Mouse (Mus musculus) hindbrain, embryonic 13.5 days (tissue): ENCODE results near the gene Gm20716. TPM values are rescaled to one million over a fixed set of nuclear protein-coding genes. Genes with fewer than 3 reads are reported as not detected.
A peak's percentile ranks its signal among the peaks of the same experiment; 100 is the strongest.

Experiments used
- ATAC-seq: fragments of 200-750 bp; cut with Nextera tagmentation; 2 replicates; pipeline ENCODE4 v1.8.0; 2017; ENCODE audit warnings: moderate TSS enrichment; ENCODE audit not compliant: low FRiP score
- H3K27ac ChIP-seq: fragments of 300-500 bp; sonication (generic); 2 replicates; pipeline ENCODE4 v1.5.1; 2015; ENCODE audit warnings: inconsistent platforms, mild to moderate bottlenecking, moderate library complexity
- H3K27me3 ChIP-seq: fragments of 300-500 bp; sonication (generic); 2 replicates; pipeline ENCODE4 v1.6.1; 2015; ENCODE audit warnings: mild to moderate bottlenecking, inconsistent platforms
- H3K36me3 ChIP-seq: fragments of 300-500 bp; sonication (generic); 2 replicates; pipeline ENCODE4 v1.6.1; 2015; ENCODE audit warnings: mild to moderate bottlenecking, inconsistent platforms
- H3K4me1 ChIP-seq: fragments of 300-500 bp; sonication (generic); replicated peaks from 2 replicates; pipeline ENCODE4 v1.6.1; 2015; ENCODE audit warnings: inconsistent platforms
- H3K4me2 ChIP-seq: fragments of 300-500 bp; sonication (generic); 2 replicates; pipeline ENCODE4 v1.6.1; 2015; ENCODE audit warnings: inconsistent platforms, mild to moderate bottlenecking, moderate library complexity
- H3K4me3 ChIP-seq: fragments of 300-500 bp; sonication (generic); 2 replicates; pipeline ENCODE4 v1.5.1; 2015; ENCODE audit warnings: mild to moderate bottlenecking, inconsistent platforms
- H3K9ac ChIP-seq: fragments of 300-500 bp; sonication (generic); 2 replicates; pipeline ENCODE4 v1.6.1; 2015; ENCODE audit warnings: mild to moderate bottlenecking, inconsistent platforms
- H3K9me3 ChIP-seq: fragments of 300-500 bp; sonication (generic); 2 replicates; pipeline ENCODE4 v1.6.1; 2016; ENCODE audit warnings: inconsistent platforms
- WGBS: fragments of 180-500 bp; shearing (Covaris S2); methylation state at CpG from one replicate; pipeline ENCODE4 v1.1.7; 2015; 5-methylcytosine and 5-hydroxymethylcytosine counted together
- polyA plus RNA-seq: library from polyadenylated mRNA; unstranded; fragments of >200 nt; fragmentation: Nextera tagmentation; extraction: Ambion mirVana; gene quantifications from 2 replicates; pipeline ENCODE4 v1.2.1, GENCODE M21; 2015

Gene Gm20716
- 23.1 and 25.4 TPM in 2 replicates for polyA plus RNA-seq

GRCm38 (mm10) chr2:168230026-168230728 is at the start of gene Gm20716, which contains the start of the genes Dpm1 and Mocs3:
TSS of gene Gm20716 (minus strand) at chr2:168230364.
TSS of gene Dpm1 (minus strand) at chr2:168230591.
TSS of gene Mocs3 (plus strand) at chr2:168230622.
- H3K27me3 ChIP-seq: no peaks in the 10 kb centered on the region
- peak within 1 kb of the TSS; percentile 96 for H3K9ac ChIP-seq
- peak; percentile 92 for ATAC-seq
- H3K9me3 ChIP-seq: no peaks in the 10 kb centered on the region
- H3K4me3 ChIP-seq: peak within 1 kb of the TSS; percentile 100
- peaks cover 46% of the 10 kb centered on the region for H3K4me1 ChIP-seq
- H3K27ac ChIP-seq: peak within 1 kb of the TSS; percentile 95
- H3K4me2 ChIP-seq: peak within 1 kb of the TSS; percentile 99
- peaks cover 34% of the 10 kb centered on the region for H3K36me3 ChIP-seq
- WGBS: under 1% methylated on average over 73 of the region's 73 CpGs

- H3K27me3 ChIP-seq: peaks cover 57% of the 10 kb centered on the region
- no peaks in the 10 kb centered on the region for H3K9me3 ChIP-seq
- no peak overlapping the region for H3K27ac ChIP-seq
- WGBS: 11% methylated on average over 11 of the region's 11 CpGs
- no peak overlapping the region for H3K4me2 ChIP-seq
- no peak overlapping the region for H3K9ac ChIP-seq
- peaks cover 6% of the 10 kb centered on the region; the same call in 1 of the 2 replicates for H3K4me1 ChIP-seq
- ATAC-seq: no peak
- no peaks in the 10 kb centered on the region for H3K36me3 ChIP-seq
- H3K4me3 ChIP-seq: no peak overlapping the region
These were observed 44.3 kb upstream of the Gm20716 start for GRCm38 (mm10) chr2:168274374-168274935.

GRCm38 (mm10) chr2:168273387-168273786 is 43.2 kb upstream of the Gm20716 start:
- Histone ChIP-seq H3K4me3 (no peak overlapping the region), H3K36me3 (no peaks in the 10 kb centered on the region), H3K4me2 (no peak overlapping the region), H3K27ac (no peak overlapping the region), H3K9me3 (0 out of 2 replicates have a peak, but pooled peaks cover 5% of the 10 kb centered on the region), H3K4me1 (peaks cover 6% of the 10 kb centered on the region; the same call in 1 of the 2 replicates), H3K27me3 (peaks cover 48% of the 10 kb centered on the region), H3K9ac (no peak overlapping the region)
- 58% methylated on average over 9 of the region's 9 CpGs for WGBS
- ATAC-seq: no peak

GRCm38 (mm10) chr2:168268033-168268432 is 37.9 kb upstream of the Gm20716 start:
- H3K4me3 ChIP-seq: 0 out of 2 replicates have a peak overlapping the region, but pooled peaks have one; percentile 2
- H3K36me3 ChIP-seq: no peaks in the 10 kb centered on the region
- H3K27me3 ChIP-seq: peaks cover 5% of the 10 kb centered on the region
- no peak overlapping the region for H3K27ac ChIP-seq
- no peak for ATAC-seq
- no peak overlapping the region for H3K9ac ChIP-seq
- H3K9me3 ChIP-seq: 0 out of 2 replicates have a peak, but pooled peaks cover 5% of the 10 kb centered on the region
- H3K4me1 ChIP-seq: no peaks in the 10 kb centered on the region
- 31% methylated on average over 7 of the region's 7 CpGs for WGBS
- H3K4me2 ChIP-seq: peak overlapping the region; percentile 21; the same call in 1 of the 2 replicates

GRCm38 (mm10) chr2:168260900-168261299 is 30.7 kb upstream of the Gm20716 start:
- H3K9me3 ChIP-seq: no peaks in the 10 kb centered on the region
- H3K36me3 ChIP-seq: no peaks in the 10 kb centered on the region
- no peak overlapping the region for H3K4me3 ChIP-seq
- no peak overlapping the region for H3K4me2 ChIP-seq
- ATAC-seq: no peak
- 0 out of 2 replicates have a peak, but pooled peaks cover 3% of the 10 kb centered on the region for H3K4me1 ChIP-seq
- 0 out of 2 replicates have a peak, but pooled peaks cover 7% of the 10 kb centered on the region for H3K27me3 ChIP-seq
- H3K9ac ChIP-seq: peak overlapping the region; percentile 13; the same call in 1 of the 2 replicates
- WGBS: 92% methylated on average over 10 of the region's 10 CpGs
- no peak overlapping the region for H3K27ac ChIP-seq

GRCm38 (mm10) chr2:168260124-168260523 is 30.0 kb upstream of the Gm20716 start:
- 93% methylated on average over 3 of the region's 3 CpGs for WGBS
- no peak overlapping the region for H3K4me3 ChIP-seq
- no peak overlapping the region for H3K4me2 ChIP-seq
- 0 out of 2 replicates have a peak, but pooled peaks cover 7% of the 10 kb centered on the region for H3K27me3 ChIP-seq
- H3K36me3 ChIP-seq: no peaks in the 10 kb centered on the region
- ATAC-seq: no peak
- 0 out of 2 replicates have a peak, but pooled peaks cover 3% of the 10 kb centered on the region for H3K4me1 ChIP-seq
- H3K9ac ChIP-seq: no peak overlapping the region
- H3K27ac ChIP-seq: no peak overlapping the region
- no peaks in the 10 kb centered on the region for H3K9me3 ChIP-seq

- no peak overlapping the region for H3K4me2 ChIP-seq
- WGBS: 90% methylated on average over 8 of the region's 8 CpGs
- no peak overlapping the region for H3K4me3 ChIP-seq
- no peak overlapping the region for H3K9ac ChIP-seq
- H3K4me1 ChIP-seq: 0 out of 2 replicates have a peak, but pooled peaks cover 3% of the 10 kb centered on the region
- no peaks in the 10 kb centered on the region for H3K36me3 ChIP-seq
- H3K9me3 ChIP-seq: no peaks in the 10 kb centered on the region
- ATAC-seq: no peak
- 0 out of 2 replicates have a peak, but pooled peaks cover 11% of the 10 kb centered on the region for H3K27me3 ChIP-seq
- no peak overlapping the region for H3K27ac ChIP-seq
These were observed 28.9 kb upstream of the Gm20716 start for GRCm38 (mm10) chr2:168259046-168259445.

- WGBS: 95% methylated on average over 4 of the region's 4 CpGs
- H3K4me2 ChIP-seq: no peak overlapping the region
- H3K9ac ChIP-seq: no peak overlapping the region
- no peak overlapping the region for H3K27ac ChIP-seq
- H3K27me3 ChIP-seq: peaks cover 7% of the 10 kb centered on the region; the same call in 1 of the 2 replicates
- no peak for ATAC-seq
- no peaks in the 10 kb centered on the region for H3K9me3 ChIP-seq
- H3K4me3 ChIP-seq: no peak overlapping the region
- no peaks in the 10 kb centered on the region for H3K36me3 ChIP-seq
- H3K4me1 ChIP-seq: no peaks in the 10 kb centered on the region
These were observed 27.0 kb upstream of the Gm20716 start for GRCm38 (mm10) chr2:168257188-168257587.

GRCm38 (mm10) chr2:168256506-168256905 is 26.3 kb upstream of the Gm20716 start:
- ATAC-seq: no peak
- Histone ChIP-seq H3K36me3 (no peaks in the 10 kb centered on the region), H3K9me3 (no peaks in the 10 kb centered on the region), H3K27ac (no peak overlapping the region), H3K4me3 (no peak overlapping the region), H3K27me3 (peaks cover 14% of the 10 kb centered on the region; the same call in 1 of the 2 replicates), H3K4me1 (no peaks in the 10 kb centered on the region), H3K4me2 (no peak overlapping the region), H3K9ac (no peak overlapping the region)
- 85% methylated on average over 3 of the region's 3 CpGs for WGBS

- 74% methylated on average over 7 of the region's 7 CpGs for WGBS
These were observed 23.7 kb upstream of the Gm20716 start for GRCm38 (mm10) chr2:168253822-168254221.

GRCm38 (mm10) chr2:168252639-168253292 is 22.6 kb upstream of the Gm20716 start:
- H3K4me3 ChIP-seq: no peak overlapping the region
- H3K27ac ChIP-seq: no peak overlapping the region
- no peaks in the 10 kb centered on the region for H3K36me3 ChIP-seq
- ATAC-seq: 0 out of 2 replicates have a peak, but pooled peaks have one; percentile 37
- no peaks in the 10 kb centered on the region for H3K4me1 ChIP-seq
- 0 out of 2 replicates have a peak overlapping the region, but pooled peaks have one; percentile 9 for H3K4me2 ChIP-seq
- H3K9ac ChIP-seq: no peak overlapping the region
- no peaks in the 10 kb centered on the region for H3K9me3 ChIP-seq
- WGBS: 15% methylated on average over 16 of the region's 16 CpGs
- peaks cover 19% of the 10 kb centered on the region for H3K27me3 ChIP-seq

More at GRCm38 (mm10) chr2:168253822-168254221, 23.7 kb upstream of the Gm20716 start:
- peaks cover 21% of the 10 kb centered on the region for H3K27me3 ChIP-seq
- H3K9ac ChIP-seq: no peak overlapping the region
- no peaks in the 10 kb centered on the region for H3K9me3 ChIP-seq
- ATAC-seq: no peak
- H3K4me1 ChIP-seq: no peaks in the 10 kb centered on the region
- H3K36me3 ChIP-seq: no peaks in the 10 kb centered on the region
- H3K4me3 ChIP-seq: no peak overlapping the region
- no peak overlapping the region for H3K27ac ChIP-seq
- H3K4me2 ChIP-seq: no peak overlapping the region

GRCm38 (mm10) chr2:168250270-168250669 is 20.1 kb upstream of the Gm20716 start:
- 18% methylated on average over 8 of the region's 8 CpGs for WGBS
- no peak overlapping the region for H3K4me3 ChIP-seq
- H3K36me3 ChIP-seq: no peaks in the 10 kb centered on the region
- H3K27me3 ChIP-seq: peaks cover 22% of the 10 kb centered on the region
- H3K4me1 ChIP-seq: no peaks in the 10 kb centered on the region
- no peaks in the 10 kb centered on the region for H3K9me3 ChIP-seq
- no peak overlapping the region for H3K27ac ChIP-seq
- H3K9ac ChIP-seq: no peak overlapping the region
- H3K4me2 ChIP-seq: no peak overlapping the region
- ATAC-seq: no peak
